Mouse (Mus musculus): Measurements from ENCODE around the gene Shank2. TPM values are rescaled to one million over a fixed set of nuclear protein-coding genes. Genes with fewer than 3 reads are reported as not detected.

The Shank2 gene
- polyA plus RNA-seq, 1 experiment from 2014 or later: 1.7 TPM

DNA sequence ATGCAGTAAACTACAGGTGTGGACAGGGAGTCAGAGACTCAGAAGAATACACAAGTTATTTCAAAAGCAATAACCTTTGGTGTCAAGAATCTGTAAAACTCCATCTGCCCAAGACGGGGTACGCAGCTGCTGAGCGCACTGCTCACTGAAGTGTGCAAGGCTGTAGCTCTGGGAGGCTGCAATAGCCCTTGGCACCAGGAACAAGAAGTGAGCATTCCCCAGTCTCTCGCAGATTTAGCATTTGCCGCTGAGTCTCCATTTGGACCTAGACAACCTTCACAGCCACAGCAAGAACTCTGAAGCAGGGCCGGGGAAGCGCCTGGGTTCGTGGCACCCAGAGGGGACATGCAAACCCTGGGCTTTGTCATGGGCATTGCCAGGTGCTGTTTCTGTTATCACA is 371.3 kb downstream of the Shank2 start:
- H3K9me3 ChIP-seq (ENCODE audit: control insufficient read depth, low read length): 0 out of 2 replicates have a peak, but pooled peaks cover 5% of the 10 kb centered on the region
- WGBS: 91% methylated on average over 8 of the region's 8 CpGs
- H3K4me1 ChIP-seq (replicated peaks; ENCODE audit: control insufficient read depth, insufficient read depth, low read length): no peaks in the 10 kb centered on the region
- H3K9ac ChIP-seq (ENCODE audit: low read length): no peak overlapping the region
- H3K27ac ChIP-seq (ENCODE audit: low read depth): no peak overlapping the region
- H3K4me3 ChIP-seq (ENCODE audit: low read depth, low read length): no peak overlapping the region
- DNase-seq (ENCODE audit: low spot score) (no peak), ATAC-seq (replicated peaks; ENCODE audit: low FRiP score, low TSS enrichment, low read depth) (no peak)
- H3K36me3 ChIP-seq (ENCODE audit: control insufficient read depth, insufficient read depth, low read length): no peaks in the 10 kb centered on the region
- H3K27me3 ChIP-seq (replicated peaks; ENCODE audit: control insufficient read depth, insufficient read depth, low read length): no peaks in the 10 kb centered on the region
- H3K4me2 ChIP-seq (ENCODE audit: low read length): no peak overlapping the region

- 81% methylated on average over 2 of the region's 2 CpGs for WGBS
- Histone ChIP-seq H3K4me2 (ENCODE audit: low read length) (no peak overlapping the region), H3K4me3 (ENCODE audit: low read depth, low read length) (no peak overlapping the region), H3K4me1 (replicated peaks; ENCODE audit: control insufficient read depth, insufficient read depth, low read length) (no peaks in the 10 kb centered on the region), H3K9ac (ENCODE audit: low read length) (no peak overlapping the region), H3K9me3 (ENCODE audit: control insufficient read depth, low read length) (0 out of 2 replicates have a peak, but pooled peaks cover 5% of the 10 kb centered on the region), H3K27ac (ENCODE audit: low read depth) (no peak overlapping the region), H3K27me3 (replicated peaks; ENCODE audit: control insufficient read depth, insufficient read depth, low read length) (no peaks in the 10 kb centered on the region), H3K36me3 (ENCODE audit: control insufficient read depth, insufficient read depth, low read length) (no peaks in the 10 kb centered on the region)
- ATAC-seq (replicated peaks; ENCODE audit: low FRiP score, low TSS enrichment, low read depth): no peak
- DNase-seq (ENCODE audit: low spot score): no peak
Measured at GRCm38 (mm10) chr7:144375483-144375882, 373.8 kb downstream of the Shank2 start.

DNA sequence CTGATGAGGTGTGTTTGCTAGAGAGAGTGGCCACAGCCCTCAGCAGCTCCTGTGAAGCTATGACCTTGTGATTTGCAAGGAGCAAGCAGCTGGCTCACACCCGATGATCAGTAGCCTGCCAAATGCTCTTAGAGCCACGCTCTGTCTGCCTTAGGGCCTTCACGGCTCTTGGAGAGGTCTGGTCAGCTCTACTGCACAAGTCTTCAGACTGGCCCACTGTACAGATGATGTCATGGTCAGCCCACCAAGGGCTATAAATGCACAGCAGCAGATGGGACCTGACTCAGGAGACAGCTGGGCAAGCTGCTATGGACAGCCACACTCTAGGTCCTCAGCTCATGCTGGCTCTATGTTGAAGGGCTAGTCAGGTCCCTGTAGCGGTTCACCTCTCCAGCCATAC is 376.5 kb downstream of the Shank2 start:
- DNase-seq (ENCODE audit: low spot score): no peak
- H3K4me2 ChIP-seq (ENCODE audit: low read length): no peak overlapping the region
- ATAC-seq (replicated peaks; ENCODE audit: low FRiP score, low TSS enrichment, low read depth): no peak
- no peaks in the 10 kb centered on the region for H3K27me3 ChIP-seq (replicated peaks; ENCODE audit: control insufficient read depth, insufficient read depth, low read length)
- H3K36me3 ChIP-seq (ENCODE audit: control insufficient read depth, insufficient read depth, low read length): no peaks in the 10 kb centered on the region
- 60% methylated on average over 4 of the region's 4 CpGs for WGBS
- H3K4me3 ChIP-seq (ENCODE audit: low read depth, low read length): no peak overlapping the region
- no peak overlapping the region for H3K27ac ChIP-seq (ENCODE audit: low read depth)
- no peak overlapping the region for H3K9ac ChIP-seq (ENCODE audit: low read length)
- no peaks in the 10 kb centered on the region for H3K9me3 ChIP-seq (ENCODE audit: control insufficient read depth, low read length)
- no peaks in the 10 kb centered on the region for H3K4me1 ChIP-seq (replicated peaks; ENCODE audit: control insufficient read depth, insufficient read depth, low read length)

DNA sequence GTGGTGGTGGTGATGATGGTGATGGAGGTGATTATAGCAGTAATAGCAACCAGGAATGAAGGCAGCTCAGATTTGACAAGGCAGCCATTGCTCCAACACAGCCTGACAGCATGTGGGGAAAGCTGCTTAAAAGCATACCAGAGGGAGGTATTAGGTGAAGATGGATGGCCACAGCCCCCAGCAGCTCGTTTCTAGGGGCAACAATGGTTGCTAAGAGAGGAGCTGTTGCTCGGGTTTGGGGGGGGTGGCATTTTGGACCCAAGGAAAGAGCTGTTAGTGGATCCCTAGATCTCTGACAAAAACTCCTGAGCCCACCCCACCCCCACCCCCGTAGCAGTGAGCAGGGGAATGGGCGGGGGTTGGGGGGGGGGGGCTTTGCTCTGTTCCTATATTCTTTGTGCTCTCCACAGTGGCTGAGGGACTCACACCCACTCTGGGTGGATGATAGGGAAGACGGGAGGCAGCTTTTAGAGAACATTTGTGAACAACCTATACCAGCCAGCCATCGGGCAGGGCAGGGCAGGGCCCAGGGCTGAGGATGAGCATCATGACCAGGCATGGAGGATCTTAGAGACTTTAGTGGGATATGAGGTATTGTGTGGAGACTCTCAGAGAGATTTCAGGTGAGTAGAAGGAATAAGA is 377.6 kb downstream of the Shank2 start:
- no peak for ATAC-seq (replicated peaks; ENCODE audit: low FRiP score, low TSS enrichment, low read depth)
- Histone ChIP-seq H3K27ac (ENCODE audit: low read depth) (no peak overlapping the region), H3K4me3 (ENCODE audit: low read depth, low read length) (no peak overlapping the region), H3K36me3 (ENCODE audit: control insufficient read depth, insufficient read depth, low read length) (no peaks in the 10 kb centered on the region), H3K4me2 (ENCODE audit: low read length) (no peak overlapping the region), H3K27me3 (replicated peaks; ENCODE audit: control insufficient read depth, insufficient read depth, low read length) (no peaks in the 10 kb centered on the region), H3K9me3 (ENCODE audit: control insufficient read depth, low read length) (no peaks in the 10 kb centered on the region), H3K9ac (ENCODE audit: low read length) (no peak overlapping the region), H3K4me1 (replicated peaks; ENCODE audit: control insufficient read depth, insufficient read depth, low read length) (no peaks in the 10 kb centered on the region)
- 64% methylated on average over 6 of the region's 6 CpGs for WGBS
- no peak for DNase-seq (ENCODE audit: low spot score)

- Histone ChIP-seq H3K27me3 (replicated peaks; ENCODE audit: control insufficient read depth, insufficient read depth, low read length) (no peaks in the 10 kb centered on the region), H3K27ac (ENCODE audit: low read depth) (no peak overlapping the region), H3K9ac (ENCODE audit: low read length) (no peak overlapping the region), H3K9me3 (ENCODE audit: control insufficient read depth, low read length) (no peaks in the 10 kb centered on the region), H3K4me1 (replicated peaks; ENCODE audit: control insufficient read depth, insufficient read depth, low read length) (no peaks in the 10 kb centered on the region), H3K36me3 (ENCODE audit: control insufficient read depth, insufficient read depth, low read length) (no peaks in the 10 kb centered on the region), H3K4me3 (ENCODE audit: low read depth, low read length) (no peak overlapping the region), H3K4me2 (ENCODE audit: low read length) (no peak overlapping the region)
- DNase-seq (ENCODE audit: low spot score) (no peak), ATAC-seq (replicated peaks; ENCODE audit: low FRiP score, low TSS enrichment, low read depth) (no peak)
- 69% methylated on average over 10 of the region's 10 CpGs for WGBS
Measured at GRCm38 (mm10) chr7:144381588-144381987, 379.9 kb downstream of the Shank2 start.

DNA sequence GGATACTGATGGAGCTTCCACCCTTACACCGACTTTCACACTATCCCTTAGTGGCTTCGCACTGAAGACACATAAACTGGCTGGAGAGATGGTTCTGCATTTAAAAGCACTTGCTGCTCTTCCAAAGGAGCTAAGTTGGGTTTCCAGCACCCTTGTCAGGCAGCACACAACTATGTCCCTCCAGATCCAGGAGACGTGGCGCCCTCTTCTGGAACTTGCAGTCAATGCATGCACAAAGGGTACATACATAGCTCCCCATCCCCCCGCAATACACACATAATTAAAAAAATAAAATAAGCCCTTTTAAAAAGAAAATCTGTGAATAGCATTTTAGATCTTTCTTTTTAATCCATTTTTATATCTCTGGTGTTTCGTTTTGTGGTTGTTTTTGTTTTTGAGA is 385.8 kb downstream of the Shank2 start:
- ATAC-seq (replicated peaks; ENCODE audit: low FRiP score, low TSS enrichment, low read depth) (no peak), DNase-seq (ENCODE audit: low spot score) (no peak)
- Histone ChIP-seq H3K4me2 (ENCODE audit: low read length) (no peak overlapping the region), H3K4me3 (ENCODE audit: low read depth, low read length) (no peak overlapping the region), H3K36me3 (ENCODE audit: control insufficient read depth, insufficient read depth, low read length) (no peaks in the 10 kb centered on the region), H3K9ac (ENCODE audit: low read length) (no peak overlapping the region), H3K4me1 (replicated peaks; ENCODE audit: control insufficient read depth, insufficient read depth, low read length) (no peaks in the 10 kb centered on the region), H3K27ac (ENCODE audit: low read depth) (no peak overlapping the region), H3K27me3 (replicated peaks; ENCODE audit: control insufficient read depth, insufficient read depth, low read length) (no peaks in the 10 kb centered on the region), H3K9me3 (ENCODE audit: control insufficient read depth, low read length) (no peaks in the 10 kb centered on the region)
- 91% methylated on average over 6 of the region's 6 CpGs for WGBS

GRCm38 (mm10) chr7:144389704-144390103 is 388.0 kb downstream of the Shank2 start:
- DNase-seq (ENCODE audit: low spot score) (no peak), ATAC-seq (replicated peaks; ENCODE audit: low FRiP score, low TSS enrichment, low read depth) (no peak)
- Histone ChIP-seq H3K27ac (ENCODE audit: low read depth) (no peak overlapping the region), H3K4me2 (ENCODE audit: low read length) (no peak overlapping the region), H3K27me3 (replicated peaks; ENCODE audit: control insufficient read depth, insufficient read depth, low read length) (no peaks in the 10 kb centered on the region), H3K4me1 (replicated peaks; ENCODE audit: control insufficient read depth, insufficient read depth, low read length) (no peaks in the 10 kb centered on the region), H3K36me3 (ENCODE audit: control insufficient read depth, insufficient read depth, low read length) (no peaks in the 10 kb centered on the region), H3K9me3 (ENCODE audit: control insufficient read depth, low read length) (no peaks in the 10 kb centered on the region), H3K4me3 (ENCODE audit: low read depth, low read length) (no peak overlapping the region), H3K9ac (ENCODE audit: low read length) (no peak overlapping the region)
- WGBS: 88% methylated on average over 2 of the region's 2 CpGs

GRCm38 (mm10) chr7:144390676-144391075 is 388.9 kb downstream of the Shank2 start:
- no peaks in the 10 kb centered on the region for H3K36me3 ChIP-seq (ENCODE audit: control insufficient read depth, insufficient read depth, low read length)
- no peak for ATAC-seq (replicated peaks; ENCODE audit: low FRiP score, low TSS enrichment, low read depth)
- H3K9ac ChIP-seq (ENCODE audit: low read length): no peak overlapping the region
- no peak overlapping the region for H3K27ac ChIP-seq (ENCODE audit: low read depth)
- H3K4me2 ChIP-seq (ENCODE audit: low read length): no peak overlapping the region
- no peak for DNase-seq (ENCODE audit: low spot score)
- H3K4me1 ChIP-seq (replicated peaks; ENCODE audit: control insufficient read depth, insufficient read depth, low read length): no peaks in the 10 kb centered on the region
- H3K9me3 ChIP-seq (ENCODE audit: control insufficient read depth, low read length): no peaks in the 10 kb centered on the region
- no peak overlapping the region for H3K4me3 ChIP-seq (ENCODE audit: low read depth, low read length)
- no peaks in the 10 kb centered on the region for H3K27me3 ChIP-seq (replicated peaks; ENCODE audit: control insufficient read depth, insufficient read depth, low read length)
- WGBS: 67% methylated on average over 8 of the region's 8 CpGs

GRCm38 (mm10) chr7:144391727-144392126 is 390.0 kb downstream of the Shank2 start:
- WGBS: 79% methylated on average over 6 of the region's 6 CpGs
- no peak overlapping the region for H3K4me2 ChIP-seq (ENCODE audit: low read length)
- no peak overlapping the region for H3K9ac ChIP-seq (ENCODE audit: low read length)
- H3K4me1 ChIP-seq (replicated peaks; ENCODE audit: control insufficient read depth, insufficient read depth, low read length): no peaks in the 10 kb centered on the region
- H3K36me3 ChIP-seq (ENCODE audit: control insufficient read depth, insufficient read depth, low read length): no peaks in the 10 kb centered on the region
- no peaks in the 10 kb centered on the region for H3K9me3 ChIP-seq (ENCODE audit: control insufficient read depth, low read length)
- DNase-seq (ENCODE audit: low spot score): no peak
- no peaks in the 10 kb centered on the region for H3K27me3 ChIP-seq (replicated peaks; ENCODE audit: control insufficient read depth, insufficient read depth, low read length)
- no peak overlapping the region for H3K27ac ChIP-seq (ENCODE audit: low read depth)
- no peak overlapping the region for H3K4me3 ChIP-seq (ENCODE audit: low read depth, low read length)
- ATAC-seq (replicated peaks; ENCODE audit: low FRiP score, low TSS enrichment, low read depth): no peak

All from intestine, embryonic 14.5 days (tissue).